Mouse (Mus musculus): Measurements from ENCODE around the gene Jak2.

DNA sequence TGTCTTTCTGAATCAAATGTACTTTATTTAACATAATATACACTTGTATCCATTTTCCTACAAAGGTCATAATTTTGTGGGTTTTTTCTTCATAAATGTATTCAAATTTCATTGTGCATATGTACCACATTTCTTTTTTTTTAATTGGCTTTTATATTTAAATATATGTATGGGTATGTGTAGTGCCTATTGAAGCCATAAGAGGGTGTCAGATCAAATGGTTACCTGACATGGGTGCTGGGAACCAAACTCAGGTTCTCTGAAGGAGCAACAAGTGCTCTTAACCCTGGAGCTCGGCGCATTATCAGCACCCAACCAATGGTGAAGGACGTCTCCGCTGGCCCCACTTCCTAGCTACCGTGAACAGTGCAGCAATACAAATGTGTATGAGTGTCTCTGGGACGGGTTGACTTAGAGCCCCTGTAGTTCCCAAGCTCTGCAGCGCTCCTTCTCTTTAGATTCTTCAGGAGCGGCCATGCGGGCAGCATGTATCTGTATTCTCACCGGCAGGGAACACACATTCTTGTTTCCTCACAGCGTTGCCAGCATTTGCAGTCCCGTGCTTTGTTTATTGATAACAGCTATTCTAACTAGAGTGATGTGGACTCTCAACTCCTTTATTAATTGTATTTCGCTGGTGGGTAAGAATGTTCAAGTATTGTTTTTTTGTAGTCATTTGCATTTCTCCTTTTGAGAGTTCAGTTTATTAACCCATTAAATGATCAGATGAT is 75.4 kb downstream of the Jak2 start:
- TF ChIP-seq POLR2A (IDR thresholded peaks at IDR 0.05; ENCODE audit: low read depth, low read length) = no peak
- TF ChIP-seq CTCF (IDR thresholded peaks at IDR 0.05; ENCODE audit: borderline replicate concordance, insufficient read depth, low read length) = no peak
